Mouse (Mus musculus) ES-Bruce4 (cell line): ENCODE results near the gene Noto. TPM values are rescaled to one million over a fixed set of nuclear protein-coding genes. Genes with fewer than 3 reads are reported as not detected.
A peak's percentile ranks its signal among the peaks of the same experiment; 100 is the strongest.

Experiments used
- H3K27ac ChIP-seq: 2 replicates; pipeline ENCODE4 v1.5.1; 2012; ENCODE audit warnings: low read length, inconsistent platforms; ENCODE audit not compliant: insufficient read depth
- H3K27me3 ChIP-seq: 2 replicates; pipeline ENCODE4 v1.6.1; 2012; ENCODE audit warnings: mild to moderate bottlenecking, low read length, inconsistent platforms; ENCODE audit not compliant: control insufficient read depth, poor library complexity, insufficient read depth, severe bottlenecking
- H3K36me3 ChIP-seq: 2 replicates; pipeline ENCODE4 v1.6.1; 2012; ENCODE audit warnings: inconsistent platforms, mild to moderate bottlenecking, low read length, moderate library complexity; ENCODE audit not compliant: control insufficient read depth, poor library complexity, insufficient read depth, severe bottlenecking
- H3K4me1 ChIP-seq: one replicate; pipeline ENCODE4 v1.8.1; 2011; ENCODE audit warnings: low read length; ENCODE audit not compliant: control insufficient read depth, insufficient read depth
- H3K4me3 ChIP-seq: 2 replicates; pipeline ENCODE4 v1.5.1; 2011; ENCODE audit warnings: low read depth, mild to moderate bottlenecking, low read length
- H3K9ac ChIP-seq: 2 replicates; pipeline ENCODE4 v1.6.1; 2012; ENCODE audit warnings: low read depth, mild to moderate bottlenecking, inconsistent platforms; ENCODE audit not compliant: poor library complexity, severe bottlenecking
- H3K9me3 ChIP-seq: replicated peaks from 2 replicates; pipeline ENCODE4 v1.6.1; 2012; ENCODE audit warnings: mild to moderate bottlenecking, low read length, inconsistent platforms; ENCODE audit not compliant: control insufficient read depth, poor library complexity, insufficient read depth, severe bottlenecking
- CTCF ChIP-seq: IDR thresholded peaks from one replicate; pipeline ENCODE4 v1.8.1; 2011; ENCODE audit warnings: low read depth, low read length
- EP300 ChIP-seq: IDR thresholded peaks from 2 replicates; pipeline ENCODE4 v1.6.1; 2011; ENCODE audit warnings: low read depth, low read length; ENCODE audit not compliant: insufficient read depth
- POLR2A ChIP-seq: IDR thresholded peaks from one replicate; pipeline ENCODE4 v1.8.1; 2011; ENCODE audit warnings: low read length; ENCODE audit not compliant: insufficient read depth
- polyA plus RNA-seq: library from polyadenylated mRNA; stranded (reverse); fragments of >200 nt; gene quantifications from 2 replicates; pipeline ENCODE4 v1.2.4, GENCODE M21; 2011; ENCODE audit warnings: low read depth; ENCODE audit not compliant: missing spikeins, insufficient read depth, insufficient read length

Gene Noto
- polyA plus RNA-seq, 1 experiment, result not detected

- Histone ChIP-seq H3K27ac (no peak overlapping the region), H3K36me3 (no peaks in the 10 kb centered on the region), H3K9me3 (no peaks in the 10 kb centered on the region; the same call in 1 of the 2 replicates), H3K4me1 (no peaks in the 10 kb centered on the region), H3K4me3 (no peak overlapping the region), H3K9ac (no peak overlapping the region), H3K27me3 (no peaks in the 10 kb centered on the region)
- TF ChIP-seq CTCF (peak; percentile 71), POLR2A (no peak)
Measured at GRCm38 (mm10) chr6:85391803-85392202, 31.9 kb upstream of the Noto start.

GRCm38 (mm10) chr6:85395360-85395759 is 28.3 kb upstream of the Noto start:
- Histone ChIP-seq H3K27me3 (no peaks in the 10 kb centered on the region), H3K9me3 (no peaks in the 10 kb centered on the region; the same call in 1 of the 2 replicates), H3K36me3 (no peaks in the 10 kb centered on the region), H3K4me1 (no peaks in the 10 kb centered on the region), H3K27ac (no peak overlapping the region), H3K4me3 (no peak overlapping the region), H3K9ac (no peak overlapping the region)
- TF ChIP-seq CTCF, result no peak
- TF ChIP-seq POLR2A, result no peak
- TF ChIP-seq EP300, result no peak

- H3K9me3 ChIP-seq, result no peaks in the 10 kb centered on the region; the same call in 1 of the 2 replicates
- H3K9ac ChIP-seq, result no peak overlapping the region
- no peak overlapping the region for H3K4me3 ChIP-seq
- H3K27ac ChIP-seq, result no peak overlapping the region
- H3K4me1 ChIP-seq, result no peaks in the 10 kb centered on the region
- H3K27me3 ChIP-seq, result no peaks in the 10 kb centered on the region
- TF ChIP-seq POLR2A, result no peak
- peak; percentile 81 for TF ChIP-seq CTCF
- H3K36me3 ChIP-seq, result no peaks in the 10 kb centered on the region
Measured at GRCm38 (mm10) chr6:85397165-85397564, 26.5 kb upstream of the Noto start.

GRCm38 (mm10) chr6:85399715-85400114 is 24.0 kb upstream of the Noto start:
- Histone ChIP-seq H3K9ac (no peak overlapping the region), H3K9me3 (no peaks in the 10 kb centered on the region; the same call in 1 of the 2 replicates), H3K27me3 (no peaks in the 10 kb centered on the region), H3K36me3 (no peaks in the 10 kb centered on the region), H3K4me3 (no peak overlapping the region), H3K4me1 (no peaks in the 10 kb centered on the region), H3K27ac (no peak overlapping the region)
- TF ChIP-seq EP300 (no peak), POLR2A (no peak), CTCF (no peak)

GRCm38 (mm10) chr6:85402613-85403012 is 21.1 kb upstream of the Noto start:
- no peak overlapping the region for H3K9ac ChIP-seq
- no peaks in the 10 kb centered on the region for H3K36me3 ChIP-seq
- H3K27ac ChIP-seq, result no peak overlapping the region
- no peaks in the 10 kb centered on the region for H3K9me3 ChIP-seq
- no peak for TF ChIP-seq CTCF
- no peak for TF ChIP-seq POLR2A
- H3K4me1 ChIP-seq, result no peaks in the 10 kb centered on the region
- H3K27me3 ChIP-seq, result no peaks in the 10 kb centered on the region
- H3K4me3 ChIP-seq, result no peak overlapping the region

GRCm38 (mm10) chr6:85403039-85403438 is 20.6 kb upstream of the Noto start:
- no peaks in the 10 kb centered on the region for H3K4me1 ChIP-seq
- H3K27ac ChIP-seq, result no peak overlapping the region
- H3K9me3 ChIP-seq, result no peaks in the 10 kb centered on the region
- H3K4me3 ChIP-seq, result no peak overlapping the region
- H3K27me3 ChIP-seq, result no peaks in the 10 kb centered on the region
- no peak for TF ChIP-seq EP300
- TF ChIP-seq POLR2A, result no peak
- TF ChIP-seq CTCF, result no peak
- no peaks in the 10 kb centered on the region for H3K36me3 ChIP-seq
- no peak overlapping the region for H3K9ac ChIP-seq
